Mouse (Mus musculus) forebrain, embryonic 14.5 days (tissue): ENCODE data around the gene Cep104. TPM values are rescaled to one million over a fixed set of nuclear protein-coding genes. Genes with fewer than 3 reads are reported as not detected.

Experiments
- ATAC-seq: fragments of 200-750 bp; cut with Nextera tagmentation; 2 replicates; pipeline ENCODE4 v1.8.0; 2017; ENCODE audit warnings: mild to moderate bottlenecking, moderate library complexity
- DNase-seq: peaks from one replicate; pipeline ENCODE4 v3.0.0-alpha.2; 2015; ENCODE audit warnings: low spot score
- H3K27ac ChIP-seq: fragments of 300-500 bp; sonication (generic); 2 replicates; pipeline ENCODE4 v1.5.1; 2014; ENCODE audit warnings: low read depth, mild to moderate bottlenecking, control low read depth, low read length, moderate library complexity
- H3K27me3 ChIP-seq: fragments of 300-500 bp; sonication (generic); replicated peaks from 2 replicates; pipeline ENCODE4 v1.6.1; 2014; ENCODE audit warnings: low read length, control low read depth, mixed read lengths; ENCODE audit not compliant: control insufficient read depth, insufficient read depth
- H3K36me3 ChIP-seq: fragments of 300-500 bp; sonication (generic); 2 replicates; pipeline ENCODE4 v1.6.1; 2014; ENCODE audit warnings: low read length, control low read depth; ENCODE audit not compliant: control insufficient read depth, insufficient read depth
- H3K4me1 ChIP-seq: fragments of 300-500 bp; sonication (generic); 2 replicates; pipeline ENCODE4 v1.6.1; 2014; ENCODE audit warnings: antibody characterized with exemption, low read length, control low read depth; ENCODE audit not compliant: control insufficient read depth, insufficient read depth
- H3K4me2 ChIP-seq: fragments of 300-500 bp; sonication (generic); 2 replicates; pipeline ENCODE4 v1.6.1; 2014; ENCODE audit warnings: mild to moderate bottlenecking, control low read depth, low read length
- H3K4me3 ChIP-seq: fragments of 300-500 bp; sonication (generic); 2 replicates; pipeline ENCODE4 v1.5.1; 2014; ENCODE audit warnings: low read depth, low read length, control low read depth
- H3K9ac ChIP-seq: fragments of 300-500 bp; sonication (generic); 2 replicates; pipeline ENCODE4 v1.6.1; 2014; ENCODE audit warnings: mild to moderate bottlenecking, low read length, control low read depth, moderate library complexity
- H3K9me3 ChIP-seq: fragments of 300-500 bp; sonication (generic); replicated peaks from 2 replicates; pipeline ENCODE4 v1.6.1; 2016; ENCODE audit warnings: low read length, control low read depth, mixed read lengths; ENCODE audit not compliant: control insufficient read depth
- whole genome bisulfite sequencing: fragments of 180-500 bp; shearing (Covaris S2); extraction: QIAGEN DNeasy Blood & Tissue Kit; methylation state at CpG from one replicate; pipeline ENCODE4 v1.1.7; 2014; 5-methylcytosine and 5-hydroxymethylcytosine counted together
- polyA plus RNA-seq: library from polyadenylated mRNA; unstranded; fragments of >200 nt; fragmentation: Nextera tagmentation; extraction: Ambion mirVana; gene quantifications from 2 replicates; pipeline ENCODE4 v1.2.1, GENCODE M21; 2014

Cep104 gene
- 13.2 and 16.8 TPM in 2 replicates for polyA plus RNA-seq

- ATAC-seq = peak; percentile 99
Observed at GRCm38 (mm10) chr4:153974431-153975291, at the start of gene Cep104, which contains the start of gene Dffb. Gene Cep104, plus strand, starts transcription at chr4:153975194. Gene Dffb, minus strand, starts transcription at chr4:153975126.

DNA sequence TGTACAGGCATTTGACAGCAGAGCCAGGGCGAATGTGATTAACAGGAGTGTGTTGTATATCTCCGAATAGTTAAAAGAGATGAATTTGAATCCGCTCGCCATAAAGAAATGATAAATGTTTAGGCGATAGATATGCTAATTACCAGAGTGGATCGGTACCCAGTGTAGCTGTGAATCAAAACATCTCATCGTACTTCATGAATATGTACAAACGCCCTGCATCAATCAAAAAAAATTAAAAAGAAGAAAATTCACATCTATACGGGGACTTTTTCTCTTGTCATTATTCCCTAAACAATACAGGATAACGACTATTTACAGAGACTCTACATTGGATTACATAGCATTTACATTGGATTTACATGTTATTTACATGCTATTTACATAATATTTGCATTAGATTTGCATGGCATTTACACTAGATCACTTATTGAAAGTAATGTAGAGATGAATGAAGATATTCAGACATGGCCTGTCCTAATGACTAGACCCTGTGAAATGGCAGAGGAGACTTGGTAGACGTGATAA, 46.2 kb upstream of the Cep104 start:
- Histone ChIP-seq H3K9ac (no peak overlapping the region), H3K9me3 (no peaks in the 10 kb centered on the region), H3K4me2 (no peak overlapping the region), H3K27me3 (no peaks in the 10 kb centered on the region), H3K4me1 (peaks cover 3% of the 10 kb centered on the region; the same call in 1 of the 2 replicates), H3K4me3 (no peak overlapping the region), H3K36me3 (no peaks in the 10 kb centered on the region), H3K27ac (no peak overlapping the region)
- DNase-seq (peak; percentile 69), ATAC-seq (peak; percentile 79)
- 27% methylated on average over 11 of the region's 11 CpGs for WGBS

More at GRCm38 (mm10) chr4:153974431-153975291, at the start of gene Cep104, which contains the start of gene Dffb:
- H3K27ac ChIP-seq = peak within 1 kb of the TSS; percentile 55; the same call in 1 of the 2 replicates
- peak within 1 kb of the TSS; percentile 90 for H3K9ac ChIP-seq
- peak within 1 kb of the TSS; percentile 90 for H3K4me3 ChIP-seq
- H3K9me3 ChIP-seq = no peaks in the 10 kb centered on the region
- peak; percentile 96 for DNase-seq
- H3K4me1 ChIP-seq = peaks cover 10% of the 10 kb centered on the region; the same call in 1 of the 2 replicates
- H3K36me3 ChIP-seq = peaks cover 29% of the 10 kb centered on the region
- no peaks in the 10 kb centered on the region for H3K27me3 ChIP-seq
- WGBS = 2% methylated on average over 68 of the region's 68 CpGs
- peak within 1 kb of the TSS; percentile 81 for H3K4me2 ChIP-seq

GRCm38 (mm10) chr4:153929425-153929824, 45.6 kb upstream of the Cep104 start:
- ATAC-seq = peak; percentile 47
- H3K4me1 ChIP-seq = peaks cover 3% of the 10 kb centered on the region; the same call in 1 of the 2 replicates
- H3K27ac ChIP-seq = no peak overlapping the region
- DNase-seq = no peak
- H3K27me3 ChIP-seq = no peaks in the 10 kb centered on the region
- no peak overlapping the region for H3K4me2 ChIP-seq
- no peak overlapping the region for H3K4me3 ChIP-seq
- WGBS = 62% methylated on average over 10 of the region's 10 CpGs
- H3K9me3 ChIP-seq = no peaks in the 10 kb centered on the region
- H3K9ac ChIP-seq = no peak overlapping the region
- H3K36me3 ChIP-seq = no peaks in the 10 kb centered on the region

GRCm38 (mm10) chr4:153929921-153930320, 45.1 kb upstream of the Cep104 start:
- no peaks in the 10 kb centered on the region for H3K9me3 ChIP-seq
- H3K27me3 ChIP-seq = no peaks in the 10 kb centered on the region
- ATAC-seq (peak; percentile 53; the same call in 1 of the 2 replicates), DNase-seq (peak; percentile 74)
- no peak overlapping the region for H3K27ac ChIP-seq
- peaks cover 3% of the 10 kb centered on the region; the same call in 1 of the 2 replicates for H3K4me1 ChIP-seq
- H3K4me3 ChIP-seq = no peak overlapping the region
- no peak overlapping the region for H3K4me2 ChIP-seq
- WGBS = 73% methylated on average over 4 of the region's 4 CpGs
- no peaks in the 10 kb centered on the region for H3K36me3 ChIP-seq
- no peak overlapping the region for H3K9ac ChIP-seq

- Histone ChIP-seq H3K4me3 (no peak overlapping the region), H3K27me3 (no peaks in the 10 kb centered on the region), H3K36me3 (no peaks in the 10 kb centered on the region), H3K9ac (no peak overlapping the region), H3K4me1 (no peaks in the 10 kb centered on the region), H3K4me2 (no peak overlapping the region), H3K9me3 (no peaks in the 10 kb centered on the region), H3K27ac (no peak overlapping the region)
- ATAC-seq (peak; percentile 44; the same call in 1 of the 2 replicates), DNase-seq (peak; percentile 57)
- 62% methylated on average over 4 of the region's 4 CpGs for WGBS
Observed at GRCm38 (mm10) chr4:153943243-153943642, 31.8 kb upstream of the Cep104 start.

DNA sequence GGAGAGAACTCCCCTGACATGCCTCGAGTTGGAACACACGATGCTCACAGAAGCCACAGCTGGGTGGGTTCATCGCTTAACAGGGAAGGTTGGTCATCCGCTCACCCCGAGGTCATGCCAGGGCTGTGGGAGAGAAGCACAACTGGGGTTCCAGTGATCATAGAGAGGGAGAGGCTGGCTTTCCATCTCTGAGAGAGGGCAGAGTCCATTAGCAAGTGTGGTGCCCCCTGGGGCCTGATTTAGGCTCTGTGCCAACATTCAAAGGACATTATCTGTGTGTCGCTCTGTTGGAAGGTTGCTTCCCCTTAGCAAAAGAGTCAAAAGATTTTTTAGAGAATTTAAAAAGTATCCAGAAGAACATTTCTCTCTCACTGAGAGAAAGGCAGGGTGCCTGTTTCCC, 30.7 kb upstream of the Cep104 start:
- no peak overlapping the region for H3K9ac ChIP-seq
- H3K4me3 ChIP-seq = no peak overlapping the region
- DNase-seq (no peak), ATAC-seq (no peak)
- no peaks in the 10 kb centered on the region for H3K36me3 ChIP-seq
- no peak overlapping the region for H3K27ac ChIP-seq
- H3K27me3 ChIP-seq = no peaks in the 10 kb centered on the region
- no peak overlapping the region for H3K4me2 ChIP-seq
- no peaks in the 10 kb centered on the region for H3K4me1 ChIP-seq
- WGBS = 63% methylated on average over 6 of the region's 6 CpGs
- H3K9me3 ChIP-seq = no peaks in the 10 kb centered on the region

DNA sequence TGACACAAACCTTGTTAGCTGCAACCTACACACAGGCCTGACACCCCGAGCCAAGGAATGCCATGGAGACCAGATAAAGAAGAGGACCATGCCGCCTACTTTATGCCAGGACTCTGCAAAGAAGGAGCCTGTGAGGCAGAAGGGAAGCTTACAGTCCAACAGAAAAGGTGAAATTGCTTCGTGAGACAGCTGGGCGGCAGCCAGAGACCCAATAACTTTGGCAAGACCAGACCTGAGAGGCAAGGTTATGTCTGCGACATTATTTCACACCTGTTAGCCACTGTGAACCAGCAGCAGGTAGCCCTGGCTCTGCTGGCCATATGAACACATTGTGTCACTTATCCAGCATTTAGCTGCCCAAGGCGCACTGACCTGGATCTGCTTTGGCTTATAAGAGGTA, 29.3 kb upstream of the Cep104 start:
- WGBS = 80% methylated on average over 6 of the region's 6 CpGs
- ATAC-seq (no peak), DNase-seq (no peak)
- Histone ChIP-seq H3K4me1 (no peaks in the 10 kb centered on the region), H3K9ac (no peak overlapping the region), H3K27ac (no peak overlapping the region), H3K4me2 (no peak overlapping the region), H3K9me3 (no peaks in the 10 kb centered on the region), H3K36me3 (no peaks in the 10 kb centered on the region), H3K27me3 (no peaks in the 10 kb centered on the region), H3K4me3 (no peak overlapping the region)

DNA sequence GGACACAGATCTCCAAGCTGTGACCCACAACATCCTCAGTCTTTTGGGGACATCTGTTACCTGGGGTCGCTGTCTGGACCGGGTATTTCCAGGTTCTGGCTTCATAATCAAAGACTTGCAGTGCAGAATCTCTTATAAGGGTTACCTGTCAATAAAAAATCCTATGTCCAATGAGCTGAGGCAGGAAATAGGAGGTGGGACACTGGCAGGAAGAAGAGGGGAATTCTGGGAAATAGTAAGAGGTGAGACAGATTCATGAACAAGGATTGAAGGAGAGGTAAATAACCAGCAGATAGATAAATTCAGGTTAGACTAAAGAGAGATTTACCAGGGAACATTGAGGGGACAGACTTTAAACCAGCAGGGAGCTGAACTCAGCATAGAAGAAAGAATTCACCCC, 24.6 kb upstream of the Cep104 start:
- no peaks in the 10 kb centered on the region for H3K9me3 ChIP-seq
- no peak for DNase-seq
- no peak overlapping the region for H3K4me3 ChIP-seq
- no peaks in the 10 kb centered on the region for H3K36me3 ChIP-seq
- 68% methylated on average over 2 of the region's 2 CpGs for WGBS
- ATAC-seq = no peak
- H3K9ac ChIP-seq = no peak overlapping the region
- 0 out of 2 replicates have a peak, but pooled peaks cover 4% of the 10 kb centered on the region for H3K27me3 ChIP-seq
- no peak overlapping the region for H3K27ac ChIP-seq
- H3K4me1 ChIP-seq = no peaks in the 10 kb centered on the region
- H3K4me2 ChIP-seq = no peak overlapping the region

- no peaks in the 10 kb centered on the region for H3K4me1 ChIP-seq
- DNase-seq = no peak
- H3K4me3 ChIP-seq = no peak overlapping the region
- no peak overlapping the region for H3K9ac ChIP-seq
- 0 out of 2 replicates have a peak, but pooled peaks cover 4% of the 10 kb centered on the region for H3K27me3 ChIP-seq
- ATAC-seq = no peak
- WGBS = 67% methylated on average over 3 of the region's 3 CpGs
- H3K36me3 ChIP-seq = no peaks in the 10 kb centered on the region
- no peak overlapping the region for H3K27ac ChIP-seq
- H3K9me3 ChIP-seq = no peaks in the 10 kb centered on the region
- no peak overlapping the region for H3K4me2 ChIP-seq
Observed at GRCm38 (mm10) chr4:153951150-153951549, 23.8 kb upstream of the Cep104 start.
